ENCODE assay signal across 18 mouse cellular contexts in the genomic region with DNA sequence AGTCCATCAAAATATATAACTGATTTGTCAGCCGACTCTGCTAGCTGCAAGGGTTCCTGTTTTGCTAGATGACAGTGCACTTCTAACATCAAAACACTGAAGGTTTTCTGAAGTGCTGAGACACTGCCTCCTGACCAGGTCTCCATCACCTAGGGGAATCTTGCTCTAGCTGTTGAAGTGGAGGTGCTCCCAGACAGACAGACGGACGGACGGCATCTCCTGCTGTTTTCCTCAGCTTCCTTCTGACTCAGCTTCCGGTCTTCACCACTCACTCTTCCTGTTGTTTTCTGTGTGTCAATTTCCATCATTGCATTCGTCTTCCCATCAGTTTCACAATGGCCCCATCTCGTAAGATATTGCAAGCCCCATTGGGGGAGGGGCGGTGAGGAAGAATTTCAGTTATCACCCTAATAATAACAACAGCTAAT. TPM values are rescaled to one million over a fixed set of nuclear protein-coding genes. Genes with fewer than 3 reads are reported as not detected.
DNase-seq lines count a peak whose midpoint lies in the region; ATAC-seq lines count a peak whose summit lies in the region.
"Had no signal": no experiment of that assay in that cellular context is flagged by ENCODE, and none has a peak within 500 bp of the region (broad histone marks: within the 10 kb centered on the region; RNA-seq: fewer than 3 reads in every experiment).

No protein-coding gene starts in this region.

- H3K9me3 ChIP-seq in liver, embryonic 12.5 days (replicated peaks), result no peaks in the 10 kb centered on the region
- H3K9me3 ChIP-seq in hindbrain, embryonic 12.5 days (replicated peaks), result no peaks in the 10 kb centered on the region
- H3K9me3 ChIP-seq: embryonic facial prominence, embryonic 12.5 days; forebrain, embryonic 15.5 days; hindbrain, embryonic 10.5 days; midbrain, embryonic 12.5 days; neural tube, embryonic 13.5 days had no signal

- H3K9ac ChIP-seq in liver, embryonic 12.5 days, result no peak overlapping the region
- no peak overlapping the region for H3K9ac ChIP-seq in hindbrain, embryonic 12.5 days
- H3K9ac ChIP-seq: embryonic facial prominence, embryonic 12.5 days; forebrain, embryonic 15.5 days; midbrain, embryonic 12.5 days; neural tube, embryonic 13.5 days had no signal

- H3K27ac ChIP-seq in liver, embryonic 12.5 days, result peak overlapping the region; percentile 91
- no peak overlapping the region for H3K27ac ChIP-seq in hindbrain, embryonic 12.5 days
- H3K27ac ChIP-seq: embryonic facial prominence, embryonic 12.5 days; forebrain, embryonic 15.5 days; hindbrain, embryonic 10.5 days; midbrain, embryonic 12.5 days; neural tube, embryonic 13.5 days had no signal

- 47% methylated on average over 8 of the region's 8 CpGs for WGBS in liver, embryonic 12.5 days (ENCODE audit: insufficient replicate concordance)
- WGBS in hindbrain, embryonic 12.5 days, result 86% methylated on average over 8 of the region's 8 CpGs

- DNase-seq in A20 (ENCODE audit: low read depth, low spot score), result peak; percentile 77
- peak; percentile 63 for DNase-seq in CD4-positive helper T cell, adult 2 months (ENCODE audit: low read depth, low spot score)
- no peak for DNase-seq in gastrocnemius, adult 18-20 months (ENCODE audit: low spot score)
- DNase-seq in left cerebral cortex, postnatal 10 days (ENCODE audit: extremely low spot score in 1 of 2, low spot score in 2 of 2), result no peak
- DNase-seq: adrenal gland, postnatal 14 days; cerebellum, adult 9-10 months; gastrocnemius, postnatal 36 days; kidney, adult 18-20 months had no signal

- H3K4me2 ChIP-seq in liver, embryonic 12.5 days, result peak overlapping the region; percentile 78
- no peak overlapping the region for H3K4me2 ChIP-seq in hindbrain, embryonic 12.5 days (replicated peaks)
- H3K4me2 ChIP-seq: embryonic facial prominence, embryonic 12.5 days; forebrain, embryonic 15.5 days; midbrain, embryonic 12.5 days; neural tube, embryonic 13.5 days had no signal

- no peak overlapping the region for H3K4me3 ChIP-seq in liver, embryonic 12.5 days
- H3K4me3 ChIP-seq in hindbrain, embryonic 12.5 days, result no peak overlapping the region
- H3K4me3 ChIP-seq: embryonic facial prominence, embryonic 12.5 days; forebrain, embryonic 15.5 days; hindbrain, embryonic 10.5 days; midbrain, embryonic 12.5 days; neural tube, embryonic 13.5 days had no signal

- no peaks in the 10 kb centered on the region for H3K36me3 ChIP-seq in liver, embryonic 12.5 days
- no peaks in the 10 kb centered on the region for H3K36me3 ChIP-seq in hindbrain, embryonic 12.5 days
- H3K36me3 ChIP-seq: embryonic facial prominence, embryonic 12.5 days; forebrain, embryonic 15.5 days; hindbrain, embryonic 10.5 days; midbrain, embryonic 12.5 days; neural tube, embryonic 13.5 days had no signal

- intact Hi-C loops in left cerebral cortex, postnatal 10 days (cut with DNase I), result no loop called here

- ATAC-seq in liver, embryonic 12.5 days, result no peak
- ATAC-seq in neutrophil, adult 5-6 weeks (ENCODE audit: extremely low read depth, insufficient number of reproducible peaks, low FRiP score, poor library complexity, severe bottlenecking), result peak; percentile 24; the same call in 1 of the 2 replicates
- no peak for ATAC-seq in hindbrain, embryonic 12.5 days (ENCODE audit: low FRiP score)
- ATAC-seq: forebrain, embryonic 15.5 days had no signal

- peaks cover 86% of the 10 kb centered on the region for H3K4me1 ChIP-seq in liver, embryonic 12.5 days
- H3K4me1 ChIP-seq in hindbrain, embryonic 12.5 days, result no peaks in the 10 kb centered on the region
- H3K4me1 ChIP-seq: embryonic facial prominence, embryonic 12.5 days; forebrain, embryonic 15.5 days; hindbrain, embryonic 10.5 days; midbrain, embryonic 12.5 days; neural tube, embryonic 13.5 days had no signal

- H3K27me3 ChIP-seq in liver, embryonic 12.5 days (replicated peaks), result no peaks in the 10 kb centered on the region
- H3K27me3 ChIP-seq in hindbrain, embryonic 12.5 days, result no peaks in the 10 kb centered on the region
- H3K27me3 ChIP-seq: embryonic facial prominence, embryonic 12.5 days; forebrain, embryonic 15.5 days; midbrain, embryonic 12.5 days; neural tube, embryonic 13.5 days had no signal

RNA-seq across cellular contexts. Expression of gene Lcp1, which starts 49.7 kb away (rescaled TPM):
- polyA plus RNA-seq in liver, embryonic 12.5 days (2016; fragmentation: Nextera tagmentation; extraction: Ambion mirVana), result 36.2 and 39.8 TPM in 2 replicates
- total RNA-seq in neutrophil, adult 5-6 weeks (2017), result 1,430 and 1,555 TPM in 2 replicates
- 1 to 10 TPM; 1.6 to 2.9 TPM for total RNA-seq in gastrocnemius, adult 18-20 months (2021)
- 1 to 10 TPM; 8.0 to 8.1 TPM for total RNA-seq in left cerebral cortex, postnatal 10 days (2021)
- 19.8 and 28.2 TPM in 2 replicates for polyA plus RNA-seq in hindbrain, embryonic 12.5 days (2016; fragmentation: Nextera tagmentation; extraction: Ambion mirVana)

RNA-seq across cellular contexts. Expression of gene Lrrc63, which starts 49.9 kb away (rescaled TPM):
- not detected in 2 replicates for polyA plus RNA-seq in liver, embryonic 12.5 days (2016; fragmentation: Nextera tagmentation; extraction: Ambion mirVana)
- total RNA-seq in neutrophil, adult 5-6 weeks (2017), result 0.61 and 1.0 TPM in 2 replicates
- not detected for total RNA-seq in gastrocnemius, adult 18-20 months (2021)
- not detected for total RNA-seq in left cerebral cortex, postnatal 10 days (2021)
- polyA plus RNA-seq in hindbrain, embryonic 12.5 days (2016; fragmentation: Nextera tagmentation; extraction: Ambion mirVana), result 0.08 and 0.17 TPM in 2 replicates
- total RNA-seq: adrenal gland, postnatal 14 days; gastrocnemius, postnatal 36 days; layer of hippocampus, adult 18-20 months had no signal
- polyA plus RNA-seq: embryonic facial prominence, embryonic 12.5 days; forebrain, embryonic 15.5 days; limb, embryonic 11.5 days; neural tube, embryonic 13.5 days had no signal

Comparison
In these comparisons a context has a peak if more than half of its experiments do, and no peak if none do; other contexts are left out.
1. DNase-seq: peak in A20 (single experiment) and CD4-positive helper T cell, adult 2 months (single experiment); none in gastrocnemius, adult 18-20 months (single experiment) and left cerebral cortex, postnatal 10 days (0 of 2).
2. RNA of gene Lcp1, which starts 49.7 kb away (total RNA-seq): 1,430 to 1,555 TPM in neutrophil, adult 5-6 weeks; 8.0 to 8.1 TPM in left cerebral cortex, postnatal 10 days and 1.6 to 2.9 TPM in gastrocnemius, adult 18-20 months; every median in the first group is over 100 times any median in the second.